Mouse (Mus musculus) right cerebral cortex, adult 2 months (tissue): ENCODE results near the gene Nlrx1.
A peak's percentile ranks its signal among the peaks of the same experiment; 100 is the strongest.
"Not testable (repeated sequence)": the region's sequence is repeated elsewhere in the genome, so short reads cannot be mapped to it uniquely, and the experiment has no call there.

Experiments
- DNase-seq, 2 experiments: peaks; one replicate each; pipeline ENCODE4 v3.0.0; 2021 to 2022; ENCODE audit warnings: low spot score in 2 of 2

Nlrx1 gene

DNA sequence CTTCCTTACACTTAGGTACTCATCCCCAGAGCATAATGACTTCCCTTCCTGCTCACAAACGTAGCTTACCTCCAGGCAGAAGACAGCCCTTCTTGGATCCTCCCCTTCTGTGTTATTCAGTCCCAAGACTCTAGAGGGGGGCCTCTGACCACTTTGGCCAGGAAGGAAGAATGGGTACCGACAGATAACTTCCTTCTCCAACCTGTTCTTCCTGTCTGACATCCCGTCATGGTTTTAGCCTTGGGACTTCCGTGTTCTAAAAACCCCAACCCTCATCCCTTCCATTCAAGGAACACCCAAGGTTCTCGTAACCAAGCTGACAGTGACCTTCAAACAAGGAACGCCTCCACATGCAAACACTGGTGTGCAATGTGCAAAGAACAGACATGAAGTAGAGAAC lies at the start of gene Nlrx1:
Nlrx1 (minus strand) TSS at position 168 of the 400 bp plus-strand sequence.
- no peak for DNase-seq

DNA sequence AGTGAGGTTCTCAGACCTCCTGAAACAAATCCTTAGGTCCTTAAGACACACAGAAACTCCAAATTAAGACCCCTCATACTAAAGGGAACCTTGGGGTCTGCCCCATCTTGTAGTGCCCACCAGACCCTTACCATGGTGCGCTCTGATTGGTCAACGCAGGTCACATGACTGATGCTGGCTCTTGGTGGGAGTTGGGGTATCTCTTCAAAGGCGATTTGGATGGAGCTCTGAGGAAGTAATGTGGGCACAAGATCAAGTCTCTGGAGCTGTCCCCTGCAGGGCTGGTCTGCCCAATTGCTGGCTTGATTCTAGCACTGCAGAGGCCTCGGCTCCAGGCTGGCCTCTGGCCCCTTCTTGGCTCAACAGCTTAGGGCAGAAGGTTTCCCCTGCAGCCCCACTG lies 49.1 kb upstream of the Nlrx1 start:
- DNase-seq, result no peak

DNA sequence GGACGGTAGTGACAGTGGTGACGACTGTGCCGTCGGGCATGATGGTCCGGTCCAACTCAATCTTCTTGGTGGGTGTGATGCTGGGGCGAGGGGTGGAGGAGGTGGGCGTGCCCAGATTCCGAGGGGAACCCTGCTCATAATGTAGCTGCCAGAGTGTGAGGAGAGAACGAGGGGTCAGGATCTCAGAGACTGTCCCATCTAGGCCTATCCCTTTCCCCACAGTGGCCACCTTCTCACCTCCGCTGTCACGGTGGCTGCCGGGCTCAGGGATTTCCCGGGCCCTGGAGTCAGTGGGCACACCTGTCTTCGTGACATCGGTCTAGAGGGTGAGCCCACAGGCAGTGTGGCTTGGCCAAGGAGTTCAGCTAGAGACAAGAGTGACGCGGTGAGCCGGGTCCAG lies 46.5 kb upstream of the Nlrx1 start:
- no peak for DNase-seq

DNA sequence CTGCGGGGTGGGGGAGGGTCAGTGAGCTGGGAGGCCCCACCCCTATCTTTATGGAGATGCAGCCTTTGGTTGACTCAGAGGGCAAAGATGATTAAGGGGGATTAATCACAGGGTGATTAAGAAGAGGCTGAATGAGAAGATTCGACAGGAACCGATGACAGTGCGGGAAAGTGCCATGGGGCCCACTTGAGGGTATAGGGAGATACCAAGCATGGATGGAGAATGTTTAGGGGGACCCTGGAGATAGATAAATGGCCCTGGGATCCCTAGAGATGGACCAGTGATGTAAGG lies 45.8 kb upstream of the Nlrx1 start:
- DNase-seq, result no peak

DNA sequence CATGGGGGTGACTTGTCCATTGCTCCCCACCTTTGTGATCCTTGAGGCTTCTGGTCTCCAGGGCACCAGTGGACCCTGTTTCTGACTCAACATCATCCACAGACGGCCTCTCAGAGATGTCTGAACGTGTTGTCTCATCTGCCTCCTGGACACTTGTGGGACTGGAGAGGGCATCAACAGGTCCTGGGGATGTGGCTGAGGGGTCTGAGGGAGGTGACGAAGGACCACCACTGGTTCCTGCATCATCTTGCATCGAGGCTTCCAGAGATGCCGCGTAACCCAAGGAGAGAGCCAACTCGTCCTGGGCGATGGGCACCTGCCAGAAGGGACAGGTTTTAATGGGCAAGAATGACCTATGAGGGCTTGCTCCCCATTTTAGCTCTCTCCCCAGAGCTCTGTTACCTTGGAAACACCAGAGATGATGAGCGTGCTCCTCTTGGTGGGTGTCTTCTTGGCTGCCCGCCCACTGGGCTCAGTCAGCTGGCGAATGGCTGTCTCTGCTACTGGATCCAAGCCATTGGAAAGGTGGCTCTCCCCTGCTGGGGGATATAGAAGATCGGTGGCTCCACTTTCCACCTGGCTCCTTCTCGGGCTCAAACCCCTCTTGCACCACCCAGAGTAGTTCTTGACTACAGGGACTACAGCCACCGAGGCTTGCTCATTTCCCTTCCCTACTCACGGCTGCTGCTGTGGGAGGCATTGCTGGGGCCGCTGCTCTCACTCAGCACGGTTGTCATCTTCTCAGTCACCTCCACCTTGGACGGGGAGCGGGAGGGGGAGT lies 45.3 kb upstream of the Nlrx1 start:
- peak; percentile 87 to 88 for DNase-seq

DNA sequence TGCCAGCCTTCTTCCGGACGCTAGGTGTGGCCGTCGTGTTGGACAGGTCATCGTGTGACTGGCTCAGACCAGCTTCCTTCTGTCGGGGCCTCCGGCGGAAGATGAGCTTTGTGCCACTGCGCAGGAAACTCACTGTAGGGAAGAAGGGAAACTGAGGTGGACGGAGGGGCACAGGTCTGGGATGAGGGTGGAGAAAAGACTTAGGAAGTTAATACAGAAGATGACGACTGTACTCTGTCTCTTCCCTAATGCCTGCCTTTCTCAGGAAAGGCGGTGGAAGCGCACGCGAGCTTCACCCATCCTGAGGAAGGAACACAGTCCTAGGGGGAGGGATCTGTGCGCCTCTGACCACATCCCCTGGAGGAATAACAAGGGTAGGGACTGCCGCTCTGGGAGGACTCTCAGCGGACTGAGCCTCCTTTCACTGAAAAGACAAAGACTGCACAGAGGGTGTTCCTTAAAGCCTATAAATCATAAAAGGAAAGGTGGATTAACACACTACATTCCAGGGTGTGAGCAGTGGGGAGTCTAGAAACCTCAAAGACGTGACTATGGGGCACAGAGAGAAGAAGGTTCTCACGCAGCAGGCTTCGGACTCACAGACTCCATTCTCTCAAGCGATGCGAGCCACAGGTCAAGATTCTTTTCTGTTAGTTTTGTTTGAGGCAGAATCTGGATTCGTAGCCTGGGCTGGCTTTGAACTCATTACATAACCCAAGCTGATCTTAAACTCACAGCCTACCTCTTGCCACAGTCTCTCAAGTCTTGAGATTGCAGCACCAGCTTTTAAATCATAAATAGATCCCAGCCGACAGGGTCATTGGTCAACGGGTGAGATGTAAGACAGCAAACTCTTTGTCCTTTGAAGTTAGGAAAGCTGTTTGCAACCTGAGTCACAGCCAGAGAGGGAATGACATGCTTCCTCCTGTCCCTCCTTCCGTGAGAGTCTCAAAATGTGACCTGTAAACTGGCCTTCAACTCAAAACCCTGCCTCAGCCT lies 43.0 kb upstream of the Nlrx1 start:
- DNase-seq, result no peak

DNA sequence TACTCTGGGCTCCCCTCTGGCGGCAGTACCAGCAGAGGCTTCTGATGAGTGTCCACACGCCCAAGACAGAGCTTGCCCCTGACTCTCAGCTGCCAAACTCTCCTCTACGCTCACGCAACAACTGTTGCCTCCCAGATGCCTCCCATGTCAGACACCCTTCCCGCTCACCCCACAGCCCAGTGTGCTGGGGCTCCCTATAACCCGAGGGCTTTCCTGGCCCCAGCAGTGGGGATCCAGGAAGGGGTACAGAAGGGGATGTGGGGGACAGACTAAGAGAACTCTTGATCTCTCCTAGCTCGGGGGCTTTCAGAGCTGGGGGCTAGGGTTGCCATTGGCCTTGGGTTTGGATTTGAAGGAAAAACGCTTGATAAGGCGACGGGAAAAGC lies 42.3 kb upstream of the Nlrx1 start:
- DNase-seq, result no peak

DNA sequence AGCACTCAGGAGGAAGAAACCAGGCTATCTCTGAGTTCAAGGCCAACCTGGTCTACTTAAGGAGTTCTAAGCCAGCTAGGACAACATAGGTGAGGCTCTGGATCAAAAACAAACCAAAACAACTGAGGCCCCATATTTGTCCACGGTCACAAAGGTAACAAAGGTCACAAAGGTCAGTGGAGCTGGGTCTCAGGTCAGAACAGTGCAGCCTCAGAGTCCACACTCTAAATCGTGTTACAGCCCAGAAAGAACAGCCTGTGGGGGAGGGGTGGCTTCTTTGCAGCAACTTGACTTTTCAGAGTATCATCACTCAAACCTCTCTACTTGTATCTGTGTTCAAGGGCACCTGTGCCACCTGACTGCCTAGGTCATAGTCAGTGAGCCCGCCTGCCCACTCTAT lies 41.4 kb upstream of the Nlrx1 start:
- DNase-seq, result no peak

DNA sequence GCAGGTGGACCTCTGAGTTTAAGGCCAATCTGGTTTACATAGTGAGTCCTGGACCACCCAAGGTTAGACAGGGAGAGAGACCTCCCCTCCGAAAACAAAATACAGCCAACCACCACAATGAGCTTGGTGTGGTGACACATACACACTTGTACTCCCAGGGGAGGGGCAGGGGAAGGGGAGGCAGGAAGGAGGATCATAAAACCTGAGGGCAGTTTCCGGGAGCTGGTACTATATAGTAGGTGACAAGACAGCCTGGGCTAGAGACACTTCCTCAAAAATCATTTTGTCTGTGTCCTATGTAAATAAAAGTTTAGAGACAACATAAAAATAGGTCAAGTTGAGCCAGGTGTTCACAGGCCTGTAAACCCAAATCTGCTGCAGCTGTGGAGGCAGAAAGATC lies 38.8 kb upstream of the Nlrx1 start:
- no peak for DNase-seq

DNA sequence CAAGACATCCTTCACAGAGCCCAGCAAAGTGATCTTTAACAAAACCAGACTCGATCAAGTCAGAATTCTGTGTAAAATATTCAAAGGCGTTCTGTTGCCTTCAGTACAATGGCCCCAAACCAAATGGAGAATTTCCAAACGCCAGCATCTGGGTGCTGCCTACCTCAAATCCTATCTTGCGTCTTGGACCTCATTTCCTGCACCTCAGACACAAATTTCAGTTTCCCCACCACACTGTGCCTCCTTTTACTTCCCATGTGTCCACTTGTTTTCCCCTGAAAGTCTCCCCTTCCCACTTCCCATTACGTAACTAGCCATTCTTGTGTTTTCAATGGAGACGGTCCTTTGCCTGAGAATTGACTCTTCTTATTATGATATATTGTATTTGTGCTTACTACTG lies 38.1 kb upstream of the Nlrx1 start:
- no peak for DNase-seq

DNA sequence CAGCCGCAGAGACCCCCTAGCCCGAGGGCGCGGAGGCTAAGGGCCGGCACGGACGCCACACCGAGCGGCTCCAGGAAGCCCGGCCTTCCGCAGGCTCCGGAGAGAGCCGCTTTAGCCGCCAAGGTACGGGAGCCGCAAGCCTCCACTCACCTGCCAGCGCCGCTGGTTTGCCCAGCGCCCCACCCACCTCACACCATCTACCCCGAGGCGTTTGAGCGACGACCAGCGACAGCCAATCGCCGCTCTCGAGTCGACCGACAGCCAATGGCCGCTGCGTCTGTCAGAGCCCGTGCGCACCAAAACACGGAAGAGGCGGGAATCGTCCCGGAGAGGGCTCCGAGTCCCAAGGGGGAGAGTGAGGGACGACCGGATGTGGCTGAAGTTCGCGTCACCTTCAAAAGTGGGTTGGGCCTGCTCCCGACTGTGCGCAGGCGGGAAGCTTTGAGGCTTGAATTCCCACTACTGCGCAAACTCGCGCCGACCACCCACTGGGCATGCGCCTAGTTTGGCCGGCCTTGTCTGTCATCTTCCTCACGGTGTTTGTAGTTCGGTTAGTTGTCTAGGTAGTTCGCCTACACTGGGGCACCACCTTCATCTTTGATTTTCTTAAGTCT lies 37.2 kb upstream of the Nlrx1 start, which contains the start of gene Hinfp:
Hinfp (minus strand) TSS at position 206 of the 614 bp plus-strand sequence.
- DNase-seq, result peak; percentile 99

DNA sequence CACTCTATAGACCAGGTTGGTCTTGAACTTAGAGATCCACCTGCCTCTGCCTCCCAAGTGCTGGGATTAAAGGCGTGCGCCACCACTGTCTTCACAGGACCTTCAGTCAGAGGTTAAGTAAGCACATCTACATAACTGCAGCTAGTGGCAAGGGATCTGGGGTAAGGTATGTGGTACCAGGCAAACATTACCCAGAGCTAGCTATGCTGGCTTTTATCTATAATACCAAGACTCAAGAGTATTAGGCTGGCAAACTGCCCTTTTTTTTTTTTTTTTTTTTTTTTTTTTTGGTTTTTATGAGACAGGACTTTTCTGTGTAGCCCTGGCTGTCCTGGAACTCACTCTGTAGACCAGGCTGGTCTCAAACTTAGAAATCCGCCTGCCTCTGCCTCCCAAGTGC lies 31.6 kb upstream of the Nlrx1 start:
- not testable (repeated sequence) for DNase-seq

DNA sequence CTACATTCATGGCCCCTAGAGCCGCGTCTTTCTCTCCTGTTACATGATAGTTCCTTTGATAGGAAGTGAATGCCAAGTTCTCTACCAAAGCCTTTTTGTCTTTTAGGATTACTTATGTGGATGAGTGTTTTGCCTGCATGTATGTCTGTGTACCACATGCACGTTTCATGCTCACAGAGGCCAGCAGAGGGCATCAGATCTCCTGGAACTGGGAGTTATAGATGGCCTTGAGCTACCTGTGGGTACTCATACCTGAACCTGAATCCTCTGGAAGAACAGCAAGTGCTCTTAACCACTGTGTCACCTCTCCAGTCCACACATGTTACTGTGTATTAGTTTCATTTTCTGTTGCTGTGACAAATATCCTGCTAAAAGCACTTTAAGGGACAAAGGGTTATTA lies 24.1 kb upstream of the Nlrx1 start:
- no peak for DNase-seq

DNA sequence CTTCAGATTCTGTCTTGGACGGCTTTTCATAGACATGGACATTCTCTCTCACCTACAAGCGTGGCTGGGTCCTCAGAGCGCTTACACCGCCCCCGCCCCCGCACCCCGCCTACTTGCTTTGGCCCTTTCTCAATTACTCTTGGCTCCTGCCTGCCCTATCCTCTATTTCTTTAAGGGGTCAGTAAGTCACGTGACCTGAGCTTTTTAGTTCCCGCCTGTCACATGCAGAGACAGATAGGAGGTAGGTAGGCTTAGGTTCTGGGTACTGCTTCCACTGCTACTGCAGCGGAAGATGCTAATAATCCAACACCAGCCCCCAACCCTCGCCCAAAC lies 20.5 kb upstream of the Nlrx1 start:
- DNase-seq, result no peak

DNA sequence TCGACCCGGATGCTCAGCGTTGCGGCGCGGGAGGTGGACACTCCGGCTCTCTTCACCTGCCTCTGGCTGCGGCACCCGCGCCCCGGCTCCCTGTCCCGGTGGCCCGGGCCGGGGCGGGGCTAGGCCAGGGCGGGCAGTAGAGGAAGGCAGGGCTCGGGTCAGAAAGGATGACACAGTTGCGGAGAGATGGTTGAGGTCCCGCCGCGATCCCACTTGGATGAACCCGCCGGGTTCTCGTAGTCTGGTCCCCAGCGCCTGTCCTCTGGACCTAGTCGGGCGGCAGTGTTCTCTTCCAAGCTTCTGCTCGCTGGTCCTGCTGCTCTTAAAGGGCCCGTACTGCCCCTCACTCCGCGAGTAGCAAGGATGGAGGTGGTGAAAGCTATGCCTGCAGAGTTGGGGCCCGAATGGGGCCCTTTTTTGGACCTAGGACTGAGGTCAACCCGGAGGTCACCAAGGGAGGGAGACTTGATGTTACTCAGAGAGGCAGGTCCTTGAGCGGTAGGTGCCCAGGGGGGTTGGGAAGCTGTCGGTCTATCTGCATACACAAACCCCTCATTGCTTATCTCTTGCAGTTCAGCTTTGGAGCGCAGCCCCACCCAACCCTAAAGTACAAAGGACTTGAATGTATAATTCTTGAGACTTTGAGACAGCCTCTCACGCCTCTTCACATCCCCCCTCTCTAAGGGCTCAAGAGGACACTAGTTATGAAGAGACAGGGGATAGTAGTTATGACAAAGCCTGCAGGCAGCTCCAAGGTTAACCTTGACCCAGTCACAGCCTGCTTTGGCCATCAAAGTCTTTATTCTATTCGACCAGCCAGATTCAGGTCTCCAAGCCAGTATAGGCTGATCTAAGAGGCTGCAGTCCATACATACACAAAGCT lies 19.9 kb upstream of the Nlrx1 start, which contains the start of gene Abcg4:
Abcg4 (minus strand) TSS at position 540 of the 883 bp plus-strand sequence.
- DNase-seq, result peak; percentile 59 to 68

DNA sequence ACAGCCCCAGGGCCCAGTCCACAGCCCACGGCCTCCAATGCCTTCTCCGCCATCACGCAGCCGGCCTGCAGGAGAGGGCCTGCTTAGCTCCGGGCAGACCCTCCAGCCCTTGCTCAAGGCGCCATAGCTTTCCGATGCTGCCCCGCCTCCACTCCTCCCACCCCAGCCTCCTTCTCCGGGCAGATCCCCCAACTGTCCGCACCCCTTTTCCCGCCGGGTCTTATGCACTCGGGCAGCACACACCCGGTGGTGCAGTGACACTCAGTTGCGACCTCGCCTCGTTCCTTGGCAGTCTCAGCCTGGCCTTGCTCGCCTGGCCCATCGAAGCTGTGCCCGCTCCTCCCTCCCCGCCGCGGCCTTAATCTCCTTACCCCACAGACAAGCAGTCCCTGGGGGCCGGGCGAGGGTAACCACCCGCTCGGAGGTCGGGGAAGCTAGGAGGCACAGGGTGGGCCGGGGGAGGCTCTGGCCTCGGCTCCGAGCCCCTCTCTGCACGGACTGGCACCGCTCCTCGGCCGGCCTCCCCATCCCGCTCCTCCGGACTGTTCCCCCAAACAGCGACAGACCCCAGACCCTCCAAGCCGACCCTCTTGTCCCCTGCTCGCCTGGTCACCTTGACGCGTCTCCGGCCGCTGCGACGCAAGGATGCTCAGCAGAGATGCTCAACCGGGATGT lies 19.1 kb upstream of the Nlrx1 start:
- DNase-seq, result peak; percentile 31 to 36

DNA sequence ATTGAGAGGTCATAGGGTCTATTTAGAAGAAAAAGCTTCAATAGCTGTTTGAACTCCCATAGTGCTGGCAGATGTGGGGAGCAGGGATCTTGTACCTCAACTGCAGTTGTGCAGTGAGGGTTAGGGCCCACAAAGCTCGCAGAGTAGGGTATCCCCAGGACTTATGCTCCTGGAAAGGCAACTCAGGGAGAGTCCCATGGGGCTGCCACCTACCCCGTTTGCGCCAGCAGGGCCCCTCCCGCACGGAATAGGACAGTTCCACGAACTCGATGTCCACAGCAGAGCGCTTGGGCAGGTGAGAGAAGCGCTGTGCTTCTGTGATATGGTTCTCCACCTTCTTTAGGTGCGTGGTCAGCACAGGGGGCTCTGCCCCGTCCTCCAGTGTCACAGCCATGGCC lies 18.6 kb upstream of the Nlrx1 start:
- DNase-seq, result no peak

DNA sequence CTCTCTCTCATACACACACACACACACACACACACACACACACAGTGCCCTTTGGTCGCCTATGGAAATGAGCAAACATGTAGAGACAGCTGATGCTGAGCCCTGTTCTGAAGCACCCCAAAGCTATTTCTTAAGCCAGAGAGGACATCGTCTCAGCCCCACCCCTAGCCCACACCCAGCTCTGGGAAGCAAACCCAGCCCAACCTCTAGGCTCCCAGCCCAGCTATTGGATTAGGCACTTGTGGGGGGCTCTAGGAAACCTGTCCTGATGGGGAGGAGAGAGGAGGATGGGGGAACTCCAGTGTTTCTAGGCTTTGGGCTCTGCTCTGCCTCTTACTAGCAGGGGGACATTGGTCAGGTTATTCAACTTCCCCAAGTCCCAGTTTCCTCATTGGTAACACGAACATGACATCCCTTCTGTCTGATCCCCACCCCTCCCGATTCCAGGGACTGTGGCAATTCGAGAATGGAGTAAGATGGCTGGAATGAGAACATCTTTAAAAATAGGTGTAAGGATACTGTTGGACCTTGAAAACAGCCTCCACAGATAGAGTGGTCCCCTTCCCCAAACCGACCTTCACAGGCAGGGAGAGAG lies 18.0 kb upstream of the Nlrx1 start:
- DNase-seq, result no peak

DNA sequence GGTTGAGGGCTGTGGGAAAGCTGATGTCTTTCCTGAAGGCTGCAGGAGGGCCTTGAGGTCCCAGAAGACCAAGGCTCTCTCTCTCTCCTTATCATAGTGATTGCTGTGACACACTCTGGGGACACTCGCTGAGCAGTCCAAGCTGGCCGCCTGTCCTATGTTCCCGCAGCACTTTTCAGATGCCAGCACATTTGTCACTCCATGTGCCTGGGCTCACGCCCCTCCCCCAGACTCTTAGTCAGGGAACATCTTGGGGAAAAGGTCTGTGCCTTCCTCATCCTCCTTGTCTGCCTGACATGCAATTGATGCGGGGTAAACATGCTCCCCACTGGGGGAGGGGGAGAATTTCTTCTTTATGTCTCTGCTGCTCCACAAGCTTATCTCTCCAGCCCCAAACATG lies 14.8 kb upstream of the Nlrx1 start:
- no peak for DNase-seq

DNA sequence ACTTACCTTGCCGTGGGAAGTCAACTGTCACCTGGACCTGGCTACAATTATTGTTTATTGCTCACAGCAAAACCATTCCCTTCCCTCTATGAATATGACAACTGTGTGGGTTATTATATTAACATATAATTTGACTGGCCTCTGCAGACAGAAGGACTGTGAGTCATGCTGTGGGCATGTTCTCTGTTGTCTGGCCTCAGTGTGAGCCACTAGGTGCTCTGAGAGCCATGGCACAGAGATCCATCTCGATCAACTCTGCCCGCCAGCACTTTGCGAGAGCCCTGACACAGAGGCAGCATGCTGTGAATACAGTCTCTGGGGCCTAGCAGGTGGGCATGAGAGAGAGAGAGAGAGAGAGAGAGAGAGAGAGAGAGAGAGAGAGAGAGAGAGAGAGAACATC lies 1.6 kb upstream of the Nlrx1 start:
- DNase-seq, result no peak

DNA sequence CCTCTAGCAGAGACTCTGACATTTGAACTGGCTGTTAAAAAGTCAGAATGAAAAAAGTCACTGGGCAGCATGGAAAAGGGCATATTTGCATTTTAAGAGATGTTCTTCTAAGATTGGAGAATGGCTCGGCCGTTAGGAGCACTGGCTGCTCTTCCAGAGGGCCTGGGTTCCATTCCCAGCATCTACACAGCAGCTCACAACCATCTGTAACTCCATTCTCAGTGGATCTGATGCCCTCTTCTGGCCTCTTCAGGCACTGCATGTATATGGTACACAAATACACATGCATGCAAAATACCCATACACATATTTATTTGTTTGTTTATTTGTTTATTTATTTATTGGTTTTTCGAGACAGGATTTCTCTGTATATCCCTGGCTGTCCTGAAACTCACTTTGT lies 678 bp upstream of the Nlrx1 start:
- no peak for DNase-seq
